Mouse (Mus musculus): Measurements from ENCODE around the gene Arid5a. TPM values are rescaled to one million over a fixed set of nuclear protein-coding genes. Genes with fewer than 3 reads are reported as not detected.
A peak's percentile ranks its signal among the peaks of the same experiment; 100 is the strongest.

Gene Arid5a
- 65.8 TPM for polyA plus RNA-seq (2012; fragmentation: generic; extraction: Trizol)

DNA sequence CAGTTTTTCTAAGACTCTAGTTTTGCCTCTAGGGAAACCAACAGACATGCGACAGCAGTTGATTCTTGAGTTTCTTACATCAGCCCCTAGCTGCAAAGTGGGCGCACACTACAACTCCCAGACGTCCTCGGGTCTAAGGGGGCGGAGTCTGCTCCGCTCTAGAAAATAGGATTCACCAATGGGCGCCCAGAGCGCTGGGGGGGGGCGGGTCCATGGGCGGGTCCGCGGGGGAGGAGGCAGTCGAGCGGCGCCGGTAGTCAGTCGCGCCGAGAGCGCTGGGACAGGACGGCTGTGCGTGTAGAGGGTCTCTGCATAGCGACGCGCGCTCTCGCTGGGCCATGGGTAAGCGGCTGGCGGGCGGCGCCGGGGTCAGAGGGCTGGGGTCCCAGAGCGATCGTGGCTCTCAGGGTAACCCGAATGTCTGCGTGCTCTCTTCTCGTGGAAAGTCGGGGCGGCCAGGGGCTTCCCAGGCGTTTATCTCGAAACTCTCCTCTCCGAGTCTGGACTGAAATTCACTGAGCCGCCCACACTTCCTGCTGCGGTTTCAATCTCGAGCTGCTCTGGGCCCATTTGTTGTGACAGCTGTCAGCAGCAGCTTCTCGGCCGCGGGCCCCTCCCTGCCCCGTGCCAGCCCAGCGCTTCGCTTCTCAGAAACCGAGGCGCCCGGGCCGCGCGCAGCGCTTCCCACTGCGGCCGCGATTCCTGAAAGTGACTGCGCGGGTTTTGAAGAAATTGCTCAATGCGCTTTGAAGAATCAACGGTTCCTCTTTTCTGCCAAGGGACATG lies at the start of gene Arid5a:
TSS of gene Arid5a (plus strand) at position 239 of the 786 bp plus-strand sequence.
- peak within 1 kb of the TSS; percentile 87 for H3K4me3 ChIP-seq
- peaks cover 47% of the 10 kb centered on the region for H3K79me2 ChIP-seq (ENCODE audit: control insufficient read depth, insufficient read depth)
- TF ChIP-seq E2F4 (IDR thresholded peaks at IDR 0.05; ENCODE audit: insufficient read depth) = peak; percentile 26
- no peak for TF ChIP-seq MAX (IDR thresholded peaks at IDR 0.05; ENCODE audit: low read depth)
- TF ChIP-seq REST (IDR thresholded peaks at IDR 0.05; ENCODE audit: insufficient read depth, insufficient read length) = peak; percentile 38
- TF ChIP-seq USF1 (IDR thresholded peaks at IDR 0.05; ENCODE audit: low read depth) = no peak
- TF ChIP-seq POLR2AphosphoS2 (IDR thresholded peaks at IDR 0.05; ENCODE audit: insufficient read length, low read depth) = peak; percentile 100
- TF ChIP-seq SRF (IDR thresholded peaks at IDR 0.05; ENCODE audit: control insufficient read depth, insufficient read length, low read depth) = peak; percentile 9
- peak; percentile 100 for TF ChIP-seq POLR2A (IDR thresholded peaks at IDR 0.05; ENCODE audit: insufficient read length, low read depth)
- TF ChIP-seq MYOD1 (IDR thresholded peaks at IDR 0.05; ENCODE audit: control insufficient read depth in 1 of 3, insufficient read length in 2 of 3, low read depth in 2 of 3) = peak; percentile 30 to 96 (median 90)
- TF ChIP-seq TCF3 (IDR thresholded peaks at IDR 0.05; ENCODE audit: insufficient read length, low read depth) = peak; percentile 75
- 0 out of 2 replicates have a peak, but pooled peaks have one; percentile 3 for TF ChIP-seq CEBPB (IDR thresholded peaks at IDR 0.05; ENCODE audit: insufficient read depth, poor library complexity, severe bottlenecking)
- peak; percentile 89 for TF ChIP-seq TCF12 (IDR thresholded peaks at IDR 0.05; ENCODE audit: insufficient read depth, poor library complexity, severe bottlenecking)
- peak; percentile 52 to 98 (median 90) for TF ChIP-seq MYOG (IDR thresholded peaks at IDR 0.05; ENCODE audit: control insufficient read depth in 1 of 3, insufficient read depth in 1 of 3, insufficient read length in 2 of 3, low read depth in 2 of 3)
- H3K27me3 ChIP-seq (ENCODE audit: control insufficient read depth, insufficient read depth, insufficient read length) = no peaks in the 10 kb centered on the region
- H3K36me3 ChIP-seq (ENCODE audit: control insufficient read depth, insufficient read depth) = peaks cover 23% of the 10 kb centered on the region
- peak within 1 kb of the TSS; percentile 88 for H3ac ChIP-seq (ENCODE audit: control insufficient read depth, insufficient read length)
- peak within 1 kb of the TSS; percentile 98 for H3K4me2 ChIP-seq (ENCODE audit: low read depth)

DNA sequence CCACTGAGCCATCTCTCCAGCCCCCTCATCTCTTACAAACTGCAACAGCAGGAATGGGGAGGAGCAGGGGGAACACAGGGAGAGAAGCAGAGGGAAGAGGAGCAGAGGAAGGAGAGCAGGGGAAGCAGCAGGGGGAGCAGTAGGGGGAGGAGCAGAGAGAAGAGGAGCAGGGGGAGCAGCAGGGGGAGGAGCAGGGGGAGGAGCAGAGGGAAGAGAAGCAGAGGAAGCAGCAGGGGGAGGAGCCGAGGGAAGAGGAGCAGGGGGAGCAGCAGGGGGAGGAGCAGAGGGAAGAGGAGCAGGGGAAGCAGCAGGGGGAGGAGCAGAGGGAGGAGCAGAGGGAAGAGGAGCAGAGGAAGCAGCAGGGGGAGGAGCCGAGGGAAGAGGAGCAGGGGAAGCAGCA lies 48.9 kb upstream of the Arid5a start:
- H3K4me2 ChIP-seq (ENCODE audit: low read depth) = no peak overlapping the region
- no peak for TF ChIP-seq TCF12 (IDR thresholded peaks at IDR 0.05; ENCODE audit: insufficient read depth, poor library complexity, severe bottlenecking)
- TF ChIP-seq REST (IDR thresholded peaks at IDR 0.05; ENCODE audit: insufficient read depth, insufficient read length) = no peak
- no peak for TF ChIP-seq USF1 (IDR thresholded peaks at IDR 0.05; ENCODE audit: low read depth)
- TF ChIP-seq MYOD1 (IDR thresholded peaks at IDR 0.05; ENCODE audit: control insufficient read depth in 1 of 3, insufficient read length in 2 of 3, low read depth in 2 of 3) = no peak
- no peak for TF ChIP-seq SRF (IDR thresholded peaks at IDR 0.05; ENCODE audit: control insufficient read depth, insufficient read length, low read depth)
- TF ChIP-seq MAX (IDR thresholded peaks at IDR 0.05; ENCODE audit: low read depth) = no peak
- TF ChIP-seq CEBPB (IDR thresholded peaks at IDR 0.05; ENCODE audit: insufficient read depth, poor library complexity, severe bottlenecking) = no peak
- no peaks in the 10 kb centered on the region for H3K36me3 ChIP-seq (ENCODE audit: control insufficient read depth, insufficient read depth)
- no peaks in the 10 kb centered on the region for H3K79me2 ChIP-seq (ENCODE audit: control insufficient read depth, insufficient read depth)
- H3K4me3 ChIP-seq = no peak overlapping the region
- no peaks in the 10 kb centered on the region for H3K27me3 ChIP-seq (ENCODE audit: control insufficient read depth, insufficient read depth, insufficient read length)
- H3ac ChIP-seq (ENCODE audit: control insufficient read depth, insufficient read length) = no peak overlapping the region

DNA sequence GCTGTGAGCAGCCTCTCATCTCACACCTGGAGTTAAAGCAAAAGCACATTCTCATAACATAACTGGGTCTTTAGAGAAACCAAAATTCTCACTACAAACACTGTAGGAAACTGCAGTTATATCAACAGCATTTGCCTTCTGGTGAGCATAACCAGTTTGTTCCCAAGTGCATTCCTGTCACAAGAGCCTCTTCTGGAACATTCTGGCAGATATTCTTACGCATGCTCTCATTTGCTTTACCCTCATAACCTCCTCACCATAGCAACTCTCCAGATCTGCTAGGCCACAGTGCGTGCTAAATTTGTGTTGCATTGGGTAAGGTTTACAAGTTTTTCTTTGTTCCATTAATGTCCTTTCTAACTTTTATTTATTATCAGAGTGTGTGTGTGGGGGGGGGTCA lies 48.3 kb upstream of the Arid5a start:
- H3K4me2 ChIP-seq (ENCODE audit: low read depth) = no peak overlapping the region
- H3K27me3 ChIP-seq (ENCODE audit: control insufficient read depth, insufficient read depth, insufficient read length) = no peaks in the 10 kb centered on the region
- no peak overlapping the region for H3ac ChIP-seq (ENCODE audit: control insufficient read depth, insufficient read length)
- TF ChIP-seq POLR2A (IDR thresholded peaks at IDR 0.05; ENCODE audit: insufficient read length, low read depth) (no peak), USF1 (IDR thresholded peaks at IDR 0.05; ENCODE audit: low read depth) (no peak), CEBPB (IDR thresholded peaks at IDR 0.05; ENCODE audit: insufficient read depth, poor library complexity, severe bottlenecking) (no peak), POLR2AphosphoS2 (IDR thresholded peaks at IDR 0.05; ENCODE audit: insufficient read length, low read depth) (no peak), TCF3 (IDR thresholded peaks at IDR 0.05; ENCODE audit: insufficient read length, low read depth) (no peak), TCF12 (IDR thresholded peaks at IDR 0.05; ENCODE audit: insufficient read depth, poor library complexity, severe bottlenecking) (no peak)
- H3K4me3 ChIP-seq = no peak overlapping the region
- H3K36me3 ChIP-seq (ENCODE audit: control insufficient read depth, insufficient read depth) = no peaks in the 10 kb centered on the region
- no peaks in the 10 kb centered on the region for H3K79me2 ChIP-seq (ENCODE audit: control insufficient read depth, insufficient read depth)

DNA sequence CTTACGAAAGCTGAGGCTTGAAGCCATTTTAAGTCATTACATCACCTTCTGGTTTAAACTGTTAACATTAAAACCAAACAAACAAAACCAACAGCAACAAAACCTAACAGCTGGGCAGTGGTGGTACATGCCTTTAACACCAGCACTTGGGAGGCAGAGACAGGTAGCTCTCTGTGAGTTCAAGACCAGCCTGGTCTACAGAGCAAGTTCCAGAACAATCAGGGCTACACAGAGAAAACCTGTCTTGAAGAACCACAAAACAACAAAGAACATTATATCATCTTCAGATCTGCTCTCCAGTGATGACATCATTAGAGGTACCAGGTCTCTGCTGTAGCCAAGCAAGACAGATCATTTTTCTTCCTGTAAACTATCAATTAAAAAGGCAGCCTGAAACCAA lies 47.1 kb upstream of the Arid5a start:
- Histone ChIP-seq H3K36me3 (ENCODE audit: control insufficient read depth, insufficient read depth) (no peaks in the 10 kb centered on the region), H3ac (ENCODE audit: control insufficient read depth, insufficient read length) (no peak overlapping the region), H3K4me2 (ENCODE audit: low read depth) (no peak overlapping the region), H3K79me2 (ENCODE audit: control insufficient read depth, insufficient read depth) (no peaks in the 10 kb centered on the region), H3K4me3 (no peak overlapping the region), H3K27me3 (ENCODE audit: control insufficient read depth, insufficient read depth, insufficient read length) (no peaks in the 10 kb centered on the region)
- TF ChIP-seq MYOD1 (IDR thresholded peaks at IDR 0.05; ENCODE audit: control insufficient read depth in 1 of 3, insufficient read length in 2 of 3, low read depth in 2 of 3) (no peak), E2F4 (IDR thresholded peaks at IDR 0.05; ENCODE audit: insufficient read depth) (no peak), TCF12 (IDR thresholded peaks at IDR 0.05; ENCODE audit: insufficient read depth, poor library complexity, severe bottlenecking) (no peak), REST (IDR thresholded peaks at IDR 0.05; ENCODE audit: insufficient read depth, insufficient read length) (no peak), POLR2A (IDR thresholded peaks at IDR 0.05; ENCODE audit: insufficient read length, low read depth) (no peak), POLR2AphosphoS2 (IDR thresholded peaks at IDR 0.05; ENCODE audit: insufficient read length, low read depth) (no peak), MAX (IDR thresholded peaks at IDR 0.05; ENCODE audit: low read depth) (no peak), MYOG (IDR thresholded peaks at IDR 0.05; ENCODE audit: control insufficient read depth in 1 of 3, insufficient read depth in 1 of 3, insufficient read length in 2 of 3, low read depth in 2 of 3) (no peak), USF1 (IDR thresholded peaks at IDR 0.05; ENCODE audit: low read depth) (no peak), TCF3 (IDR thresholded peaks at IDR 0.05; ENCODE audit: insufficient read length, low read depth) (no peak), SRF (IDR thresholded peaks at IDR 0.05; ENCODE audit: control insufficient read depth, insufficient read length, low read depth) (no peak), CEBPB (IDR thresholded peaks at IDR 0.05; ENCODE audit: insufficient read depth, poor library complexity, severe bottlenecking) (no peak)

Data from myocyte (in vitro differentiated cells).